Mouse (Mus musculus) cerebellum, adult 2 months (tissue): ENCODE data around the gene Dync1h1. TPM values are rescaled to one million over a fixed set of nuclear protein-coding genes. Genes with fewer than 3 reads are reported as not detected.
A peak's percentile ranks its signal among the peaks of the same experiment; 100 is the strongest.
"Not testable (repeated sequence)": the region's sequence is repeated elsewhere in the genome, so short reads cannot be mapped to it uniquely, and the experiment has no call there.

Experiments
- DNase-seq, 2 experiments: peaks; one replicate each; pipeline ENCODE4 v3.0.0; 2021
- H3K27ac ChIP-seq: fragments of 200-500 bp; 2 replicates; pipeline ENCODE4 v1.5.1; 2012; ENCODE audit warnings: low read length, control low read depth, inconsistent platforms; ENCODE audit not compliant: insufficient read depth
- H3K27me3 ChIP-seq: fragments of 200-500 bp; 2 replicates; pipeline ENCODE4 v1.6.1; 2012; ENCODE audit warnings: inconsistent platforms, mild to moderate bottlenecking, low read length, moderate library complexity; ENCODE audit not compliant: control insufficient read depth, insufficient read depth
- H3K4me1 ChIP-seq: fragments of 200-500 bp; 2 replicates; pipeline ENCODE4 v1.6.1; 2011; ENCODE audit warnings: low read length; ENCODE audit not compliant: control insufficient read depth, insufficient read depth
- H3K4me3 ChIP-seq: fragments of 200-500 bp; replicated peaks from 2 replicates; pipeline ENCODE3; 2011; ENCODE audit warnings: mild to moderate bottlenecking, low read depth, low read length, control low read depth; ENCODE audit not compliant: insufficient read depth
- CTCF ChIP-seq: fragments of 200-500 bp; IDR thresholded peaks from 2 replicates; pipeline ENCODE4 v1.5.1; 2011; ENCODE audit warnings: low read depth, mild to moderate bottlenecking, control low read depth, low read length, moderate library complexity, borderline replicate concordance; ENCODE audit not compliant: insufficient read depth
- POLR2A ChIP-seq: fragments of 200-500 bp; IDR thresholded peaks from 2 replicates; pipeline ENCODE4 v1.6.1; 2011; ENCODE audit warnings: low read length, control low read depth, borderline replicate concordance; ENCODE audit not compliant: insufficient read depth
- WGBS: fragments of 180-500 bp; shearing (Covaris S2); methylation state at CpG from one replicate; pipeline ENCODE4 v1.1.7; 2018; 5-methylcytosine and 5-hydroxymethylcytosine counted together
- polyA plus RNA-seq: library from polyadenylated mRNA; depleted of rRNA; stranded (reverse); fragments of >200 nt; gene quantifications from 2 replicates; pipeline ENCODE4 v1.2.3, GENCODE M21; 2012; rRNA removed

Dync1h1 gene
- polyA plus RNA-seq, 1 experiment, result 400 TPM

- TF ChIP-seq POLR2A, result no peak
- no peak for TF ChIP-seq CTCF
- Histone ChIP-seq H3K4me1 (no peaks in the 10 kb centered on the region), H3K27ac (no peak overlapping the region), H3K27me3 (no peaks in the 10 kb centered on the region), H3K4me3 (no peak overlapping the region)
- 68% methylated on average over 7 of the region's 7 CpGs for WGBS
- no peak for DNase-seq
Observed at GRCm38 (mm10) chr12:110703682-110704081, 102.4 kb downstream of the Dync1h1 start.

DNA sequence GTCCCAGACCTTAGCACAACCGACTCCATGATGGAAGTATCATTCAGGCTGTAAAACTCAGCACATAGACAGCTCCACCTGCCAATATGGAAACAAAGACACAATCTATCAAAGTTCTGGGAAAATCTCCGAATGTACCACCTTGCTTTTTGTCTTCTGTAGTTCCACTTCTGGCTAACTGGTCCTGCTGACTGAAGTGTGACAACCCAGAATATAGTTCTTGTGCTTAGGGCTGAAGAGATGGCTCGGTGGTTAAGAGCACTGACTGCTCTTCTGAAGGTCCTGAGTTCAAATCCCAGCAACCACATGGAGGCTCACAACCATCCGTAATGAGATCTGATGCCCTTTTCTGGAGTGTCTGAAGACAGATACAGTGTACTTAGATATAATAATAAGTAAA lies 104.2 kb downstream of the Dync1h1 start:
- not testable (repeated sequence) for DNase-seq, H3K4me3 ChIP-seq, H3K27me3 ChIP-seq, H3K4me1 ChIP-seq, H3K27ac ChIP-seq
- 85% methylated on average over 4 of the region's 4 CpGs for WGBS

- TF ChIP-seq CTCF (no peak), POLR2A (no peak)
- H3K27me3 ChIP-seq, result no peaks in the 10 kb centered on the region
- 5% methylated on average over 27 of the region's 27 CpGs for WGBS
- no peaks in the 10 kb centered on the region for H3K4me1 ChIP-seq
- H3K4me3 ChIP-seq, result peak overlapping the region; percentile 51
- peak; percentile 47 to 52 for DNase-seq
- no peak overlapping the region for H3K27ac ChIP-seq
Observed at GRCm38 (mm10) chr12:110706337-110707231, 105.3 kb downstream of the Dync1h1 start.

DNA sequence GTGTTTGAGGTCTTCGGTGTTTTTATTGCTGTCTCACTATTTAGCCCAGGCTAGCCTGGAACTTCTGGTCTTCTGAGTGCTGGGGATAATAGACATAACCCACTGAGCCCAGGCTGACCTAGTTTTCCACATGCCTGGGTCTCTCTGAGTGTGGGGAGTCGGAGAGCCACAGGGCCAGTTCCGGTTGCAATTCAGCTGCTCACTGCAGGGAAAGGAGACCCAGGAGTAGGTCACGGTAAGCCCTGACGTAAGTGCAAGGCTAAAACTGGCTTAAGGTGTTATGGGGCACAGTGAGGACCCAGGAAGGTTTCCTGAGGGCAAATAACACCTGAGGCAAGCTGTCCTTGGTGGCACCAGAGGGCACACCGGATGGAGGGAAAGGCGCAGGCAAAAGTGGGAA lies 106.2 kb downstream of the Dync1h1 start:
- no peak for DNase-seq
- 92% methylated on average over 7 of the region's 7 CpGs for WGBS
- Histone ChIP-seq H3K4me1 (no peaks in the 10 kb centered on the region), H3K27me3 (no peaks in the 10 kb centered on the region), H3K27ac (no peak overlapping the region), H3K4me3 (no peak overlapping the region)
- TF ChIP-seq CTCF (no peak), POLR2A (no peak)

- 68% methylated on average over 5 of the region's 5 CpGs for WGBS
- Histone ChIP-seq H3K4me3 (no peak overlapping the region), H3K27me3 (no peaks in the 10 kb centered on the region), H3K27ac (no peak overlapping the region), H3K4me1 (no peaks in the 10 kb centered on the region)
- no peak for TF ChIP-seq POLR2A
- TF ChIP-seq CTCF, result no peak
- no peak for DNase-seq
Observed at GRCm38 (mm10) chr12:110711270-110711669, 110.0 kb downstream of the Dync1h1 start.

DNA sequence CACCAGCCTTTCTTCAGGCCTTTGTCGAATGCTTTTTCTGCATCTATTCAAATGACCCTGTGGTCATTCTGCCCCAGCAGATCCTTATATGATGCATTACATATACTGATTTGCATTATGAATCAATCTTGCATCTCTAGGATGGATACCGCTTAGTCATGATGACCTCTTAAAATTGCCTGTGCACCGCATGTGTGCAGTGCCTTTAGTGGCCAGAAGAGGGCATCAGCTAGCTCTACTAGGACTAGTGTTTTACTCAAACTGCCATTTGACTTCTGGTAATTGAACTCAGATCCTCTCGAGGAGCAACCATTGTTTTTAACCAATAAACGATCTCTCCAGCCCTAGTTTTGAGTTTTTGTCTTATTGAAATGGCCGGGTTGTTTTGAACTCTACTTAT lies 112.5 kb downstream of the Dync1h1 start:
- Histone ChIP-seq H3K27ac (no peak overlapping the region), H3K4me1 (no peaks in the 10 kb centered on the region; the same call in 1 of the 2 replicates), H3K4me3 (no peak overlapping the region), H3K27me3 (no peaks in the 10 kb centered on the region)
- WGBS, result 94% methylated on average over 6 of the region's 6 CpGs
- TF ChIP-seq POLR2A (no peak), CTCF (0 out of 2 replicates have a peak, but pooled peaks have one; percentile 4)
- no peak for DNase-seq

DNA sequence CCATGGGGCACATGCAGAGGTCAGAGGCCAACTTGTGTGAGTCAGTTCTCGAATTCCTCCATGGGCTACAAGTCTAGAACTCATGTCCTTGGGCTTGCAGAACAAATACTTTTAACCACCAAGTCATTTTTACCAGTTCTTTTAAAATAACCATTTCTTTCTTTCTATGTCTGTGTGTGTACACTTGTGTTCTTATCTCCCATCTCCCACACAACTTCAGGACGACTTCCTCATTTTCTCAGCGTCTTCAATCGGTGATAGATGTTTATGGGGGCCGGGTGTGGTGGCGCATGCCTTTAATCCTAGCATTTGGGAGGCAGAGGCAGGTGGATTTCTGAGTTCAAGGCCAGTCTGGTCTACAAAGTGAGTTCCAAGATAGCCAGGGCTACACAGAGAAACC lies 113.0 kb downstream of the Dync1h1 start:
- DNase-seq, result no peak
- Histone ChIP-seq H3K4me3 (no peak overlapping the region), H3K4me1 (no peaks in the 10 kb centered on the region; the same call in 1 of the 2 replicates), H3K27me3 (no peaks in the 10 kb centered on the region), H3K27ac (no peak overlapping the region)
- no peak for TF ChIP-seq CTCF
- TF ChIP-seq POLR2A, result no peak
- WGBS, result 89% methylated on average over 6 of the region's 6 CpGs

GRCm38 (mm10) chr12:110716004-110716403 lies 114.8 kb downstream of the Dync1h1 start:
- 34% methylated on average over 5 of the region's 5 CpGs for WGBS
- Histone ChIP-seq H3K4me1 (no peaks in the 10 kb centered on the region; the same call in 1 of the 2 replicates), H3K27me3 (no peaks in the 10 kb centered on the region), H3K27ac (no peak overlapping the region), H3K4me3 (no peak overlapping the region)
- DNase-seq, result no peak
- TF ChIP-seq POLR2A, result no peak
- TF ChIP-seq CTCF, result no peak

Other genes starting within 250 kb of the Dync1h1 start
- gene Ppp2r5c, start 154.3 kb upstream of the Dync1h1 start, polyA plus RNA-seq, result 117 and 136 TPM in 2 replicates
- gene 1700001K19Rik, start 81.2 kb downstream of the Dync1h1 start, polyA plus RNA-seq, result not detected in 2 replicates
- gene Hsp90aa1, start 101.3 kb downstream of the Dync1h1 start, polyA plus RNA-seq, result 544 and 648 TPM in 2 replicates
- 32.7 and 34.9 TPM in 2 replicates for gene Wdr20, start 136.5 kb downstream of the Dync1h1 start, polyA plus RNA-seq
- gene Mok, start 239.5 kb downstream of the Dync1h1 start, polyA plus RNA-seq, result 5.9 and 6.7 TPM in 2 replicates
- 7.6 and 8.5 TPM in 2 replicates for gene Zfp839, start 248.8 kb downstream of the Dync1h1 start, polyA plus RNA-seq